Mouse (Mus musculus): ENCODE results near the gene Nbeal1. TPM values are rescaled to one million over a fixed set of nuclear protein-coding genes. Genes with fewer than 3 reads are reported as not detected.

The Nbeal1 gene
- polyA plus RNA-seq, 1 experiment: 5.1 TPM

DNA sequence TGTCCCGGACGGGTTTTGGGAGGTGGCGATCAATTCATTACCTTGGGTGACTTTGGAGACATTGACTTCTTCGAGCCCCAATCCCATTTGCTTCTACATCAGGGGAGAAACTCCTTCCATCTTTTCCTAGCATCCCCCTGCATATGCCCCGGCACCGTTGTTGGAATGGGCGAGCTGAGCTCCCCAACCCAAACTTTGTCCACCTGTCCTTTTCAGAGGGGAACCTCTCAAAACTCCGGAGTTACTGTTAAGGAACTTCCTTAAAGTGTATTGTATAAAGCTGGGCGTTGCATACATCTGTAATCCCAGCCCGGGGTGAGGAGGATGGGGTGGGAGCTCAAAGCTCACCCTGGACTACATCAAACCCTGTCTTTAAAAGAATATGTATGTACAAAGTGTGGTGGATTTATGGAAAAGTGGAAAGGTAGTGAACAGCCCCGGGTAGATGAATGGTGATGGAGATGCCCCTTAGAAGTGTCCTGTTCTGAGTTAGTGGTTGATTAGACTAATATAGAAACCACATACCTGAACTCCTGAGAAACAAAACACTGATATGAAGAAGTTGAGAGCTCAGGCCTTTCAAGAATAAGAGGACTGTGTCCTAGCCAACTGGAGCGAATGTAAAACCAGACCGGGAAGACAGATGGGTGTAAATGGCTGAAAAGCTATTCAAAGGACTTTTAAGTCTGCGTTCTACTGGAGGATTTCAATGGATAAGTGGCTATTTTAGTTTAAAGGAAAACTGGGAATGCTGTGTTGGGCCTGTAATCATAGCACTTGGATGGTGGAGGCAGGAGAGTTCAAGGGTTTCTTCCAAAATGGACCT is 163.4 kb downstream of the Nbeal1 start:
- no peak for DNase-seq (ENCODE audit: low read depth)

DNA sequence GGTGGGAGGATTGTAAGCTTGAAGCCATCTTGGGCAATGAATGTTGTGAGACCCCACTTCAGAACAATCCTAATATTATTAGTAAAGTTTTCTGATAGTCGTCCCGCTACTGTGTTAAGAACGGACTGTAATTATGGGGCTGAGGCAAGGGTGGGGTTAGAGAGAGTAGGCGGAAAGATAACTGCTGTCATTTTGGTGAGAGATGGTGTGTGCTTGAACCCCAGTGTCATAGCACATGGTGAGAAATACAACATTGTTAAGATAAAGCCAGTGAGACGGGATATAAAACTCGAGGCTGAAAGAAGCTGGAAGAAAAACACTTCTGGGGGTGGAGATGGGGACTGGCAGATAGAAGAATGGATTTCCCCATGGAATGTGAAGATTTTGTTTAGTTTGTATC is 164.3 kb downstream of the Nbeal1 start:
- DNase-seq (ENCODE audit: low read depth): no peak

DNA sequence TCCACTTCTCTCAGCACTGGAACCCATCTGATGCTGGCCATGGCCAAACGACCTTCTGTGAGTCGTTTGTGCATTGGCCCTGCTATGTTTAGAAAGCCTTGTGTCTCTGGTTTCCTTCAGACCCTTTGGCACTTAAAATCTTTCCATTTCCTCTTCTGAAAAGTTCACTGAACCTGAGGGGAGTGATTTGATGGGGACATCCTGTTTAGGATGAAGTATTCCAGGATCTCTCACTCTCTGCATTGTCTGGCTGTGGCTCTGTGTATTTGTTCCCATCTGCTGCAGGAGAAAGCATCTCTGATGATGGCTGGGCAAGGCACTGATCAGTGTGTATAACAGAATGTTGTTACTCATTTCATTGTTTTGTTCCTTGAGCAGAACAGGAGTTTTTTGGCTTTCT is 165.3 kb downstream of the Nbeal1 start:
- no peak for DNase-seq (ENCODE audit: low read depth)

DNA sequence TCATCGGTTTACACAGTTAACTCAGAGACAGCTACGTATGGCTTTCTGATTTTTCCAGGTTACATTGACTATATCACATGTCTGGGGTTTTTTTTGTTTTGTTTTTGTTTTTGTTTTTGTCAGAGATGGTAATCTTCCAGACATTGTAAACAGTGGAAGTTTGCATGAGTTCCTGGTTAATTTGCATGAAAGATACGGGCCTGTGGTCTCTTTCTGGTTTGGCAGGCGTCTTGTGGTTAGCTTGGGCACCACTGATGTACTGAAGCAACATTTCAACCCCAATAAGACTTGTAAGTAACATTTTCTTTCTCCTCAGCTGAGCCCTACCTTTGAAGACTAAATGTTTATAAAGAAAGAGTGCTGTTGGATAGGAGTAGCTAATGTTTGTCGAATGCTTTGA is 172.4 kb downstream of the Nbeal1 start:
- DNase-seq (ENCODE audit: low read depth): no peak

DNA sequence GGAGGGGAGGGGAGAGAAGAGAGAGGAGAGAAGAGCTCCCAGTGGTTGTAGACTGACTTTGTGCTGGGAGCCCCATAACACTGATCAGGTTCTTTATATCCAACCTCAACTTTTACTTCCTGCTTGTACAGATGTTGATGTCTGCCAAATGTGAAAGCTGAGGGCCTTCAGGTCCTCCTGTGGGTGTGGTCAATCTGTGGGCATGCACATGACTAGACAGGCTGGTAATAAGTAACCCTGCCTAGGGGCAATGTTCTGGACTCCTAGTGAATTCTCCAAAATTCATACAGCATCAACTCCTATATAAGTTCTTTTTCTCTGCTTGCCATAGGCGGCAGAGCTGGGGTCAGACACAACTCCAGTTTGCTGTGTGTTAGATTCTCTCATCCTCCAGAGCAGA is 181.2 kb downstream of the Nbeal1 start:
- DNase-seq (ENCODE audit: low read depth): no peak

DNA sequence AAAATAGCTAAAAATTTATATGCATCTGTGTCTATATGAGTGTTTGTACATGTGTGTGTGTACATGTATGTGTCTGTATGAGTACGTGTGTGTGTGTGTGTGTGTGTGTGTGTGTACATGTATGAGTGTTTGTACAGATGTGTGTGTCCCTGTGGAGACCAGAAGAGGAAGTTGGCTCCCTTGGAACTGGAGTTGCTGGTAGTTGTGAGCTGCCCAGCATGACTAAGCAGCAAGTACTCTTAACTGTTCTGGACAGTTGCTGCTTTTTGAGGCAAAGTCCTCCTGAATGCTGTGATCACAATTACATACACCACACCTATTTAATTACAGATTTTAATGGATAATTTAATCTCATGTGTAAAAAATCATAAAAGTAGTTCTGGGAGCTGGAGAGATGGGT is 196.2 kb downstream of the Nbeal1 start:
- DNase-seq (ENCODE audit: low read depth): no peak

DNA sequence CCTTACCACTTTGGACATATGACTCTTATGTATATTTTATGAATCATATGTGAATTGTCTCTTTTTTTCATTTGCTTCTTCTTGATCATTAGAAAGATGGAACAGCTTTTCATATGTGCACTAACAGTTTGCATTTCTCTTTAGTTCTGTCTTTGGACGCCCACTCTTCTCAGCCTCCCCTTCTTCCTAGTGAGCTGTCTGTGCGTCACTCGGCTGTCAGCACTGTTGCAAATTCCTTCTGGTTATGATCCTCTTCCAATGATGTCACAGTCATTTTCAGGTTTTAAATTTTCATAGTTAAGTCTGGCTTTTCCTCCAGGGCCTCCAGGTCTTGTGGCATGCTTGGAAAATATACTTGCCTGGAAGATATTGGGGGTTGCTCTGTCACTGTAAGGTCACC is 201.5 kb downstream of the Nbeal1 start:
- DNase-seq (ENCODE audit: low read depth): no peak

Other genes starting within 250 kb of the Nbeal1 start
- gene Ica1l, start 137.4 kb upstream of the Nbeal1 start, polyA plus RNA-seq (2012; rRNA removed): 0.27 and 0.43 TPM in 2 replicates
- 4.4 and 5.6 TPM in 2 replicates for gene Carf, start 82.4 kb upstream of the Nbeal1 start, polyA plus RNA-seq (2012; rRNA removed)
- 5.6 and 8.9 TPM in 2 replicates for gene Wdr12, start 82.0 kb upstream of the Nbeal1 start, polyA plus RNA-seq (2012; rRNA removed)
- gene Cyp20a1, start 162.7 kb downstream of the Nbeal1 start, polyA plus RNA-seq (2012; rRNA removed): 9.2 and 11.3 TPM in 2 replicates
- 7.6 and 10.6 TPM in 2 replicates for gene Abi2, start 229.0 kb downstream of the Nbeal1 start, polyA plus RNA-seq (2012; rRNA removed)